Mouse (Mus musculus) ovary, adult 2 months (tissue): Measurements from ENCODE around the gene Slc10a1. TPM values are rescaled to one million over a fixed set of nuclear protein-coding genes. Genes with fewer than 3 reads are reported as not detected.

Source experiments
- polyA plus RNA-seq: library from polyadenylated mRNA; depleted of rRNA; stranded (reverse); fragments of >200 nt; gene quantifications from 2 replicates; pipeline ENCODE4 v1.2.3, GENCODE M21; 2012; rRNA removed

Slc10a1 gene
- 0.26 and 0.36 TPM in 2 replicates for polyA plus RNA-seq

DNA sequence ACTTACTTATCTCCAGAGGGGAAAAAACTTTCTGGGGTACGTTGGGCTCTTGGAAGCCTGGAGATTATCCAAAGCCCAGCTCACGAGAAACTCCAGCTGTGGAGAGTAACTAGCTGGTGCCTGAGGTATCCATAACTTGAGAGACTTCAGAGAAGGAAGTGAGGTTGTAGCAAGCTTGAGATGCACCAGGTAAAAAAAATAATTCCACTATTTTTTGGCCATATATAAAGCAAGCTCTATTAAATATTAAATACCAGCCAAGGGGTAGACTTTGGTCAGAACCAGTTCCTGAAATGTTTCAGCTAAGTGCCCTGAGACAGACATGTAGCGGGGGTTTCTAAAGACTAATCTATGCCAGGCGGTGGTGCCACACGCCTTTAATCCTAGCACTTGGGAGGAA, at the start of gene Slc10a1:
Gene Slc10a1, minus strand, starts transcription at position 101 of the 400 bp plus-strand sequence.

DNA sequence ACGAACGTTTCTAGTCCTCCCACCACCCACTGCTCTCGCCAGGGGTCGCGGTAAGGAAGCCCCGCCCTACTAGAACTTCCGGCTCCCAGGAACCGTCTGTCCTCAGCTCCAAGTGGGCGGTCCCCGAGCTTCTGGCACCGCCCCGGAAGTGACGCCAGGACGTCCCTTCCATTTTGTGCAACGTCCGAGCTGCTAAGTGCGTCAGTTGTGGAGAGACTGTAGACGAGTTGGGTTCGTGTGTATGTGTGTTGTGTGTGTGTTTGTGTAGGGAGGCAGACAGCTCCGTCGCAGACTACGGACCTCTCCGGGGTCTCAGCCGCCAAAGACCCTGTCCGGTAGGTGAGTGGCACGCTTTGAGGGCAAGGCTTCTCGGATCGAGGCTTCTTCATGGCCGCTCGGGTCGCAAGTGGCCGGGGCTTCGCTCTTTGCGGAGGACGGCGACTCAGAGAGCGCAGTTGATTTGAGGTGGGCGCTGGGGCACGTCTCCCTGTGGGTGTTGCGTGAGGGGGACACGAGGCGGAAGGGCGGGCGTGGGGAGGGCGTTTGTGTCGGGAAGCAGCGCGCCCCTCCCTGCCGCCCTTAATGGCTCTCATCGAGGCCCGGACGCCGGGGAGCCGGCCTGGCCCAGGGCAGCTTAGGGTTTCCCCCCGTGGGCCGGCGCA, 23.0 kb downstream of the Slc10a1 start, which contains the start of gene Srsf5:
Gene Srsf5, plus strand, starts transcription at position 171 of the 662 bp plus-strand sequence.

Other genes starting within 250 kb of the Slc10a1 start
- 0.12 and 0.19 TPM in 2 replicates for gene Ccdc177, start 208.0 kb downstream of the Slc10a1 start, polyA plus RNA-seq
- gene Susd6, start 178.2 kb downstream of the Slc10a1 start, polyA plus RNA-seq: 78.9 and 89.9 TPM in 2 replicates
- gene Srsf5, start 23.2 kb downstream of the Slc10a1 start, polyA plus RNA-seq: 340 and 504 TPM in 2 replicates
- 76.9 and 98.6 TPM in 2 replicates for gene Smoc1, start 58.1 kb upstream of the Slc10a1 start, polyA plus RNA-seq